Mouse (Mus musculus) urinary bladder, postnatal 25 days (tissue): ENCODE data around the gene Cd300a.

Experiments used
- DNase-seq: peaks from one replicate; pipeline ENCODE4 v3.0.0; 2022; ENCODE audit warnings: low spot score

Cd300a gene

DNA sequence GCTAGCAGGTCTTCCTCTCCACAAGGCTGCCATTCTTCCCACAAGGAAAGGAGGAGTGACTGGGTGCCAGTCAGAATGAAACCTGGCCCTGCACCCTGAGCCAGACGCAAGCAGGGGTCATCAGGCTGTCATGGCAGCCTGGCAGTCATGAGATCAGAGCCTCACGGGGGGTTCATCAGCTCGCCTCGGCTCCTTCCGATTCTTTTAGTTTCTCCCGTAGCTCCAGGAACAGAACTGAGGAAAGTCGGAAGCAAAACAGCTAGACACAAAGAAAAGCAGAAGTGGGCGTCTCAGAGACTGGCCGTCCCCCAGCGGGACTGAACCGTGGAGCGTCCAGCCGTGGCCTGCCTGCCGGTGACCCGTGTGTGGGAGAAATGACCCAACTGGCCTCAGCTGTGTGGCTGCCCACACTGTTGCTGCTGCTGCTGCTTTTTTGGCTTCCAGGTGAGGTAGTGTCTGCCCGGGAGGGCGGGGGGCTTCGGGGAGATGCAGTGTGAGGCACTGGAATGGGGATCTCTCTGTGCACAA, at the start of gene Cd300a:
TSS of gene Cd300a (plus strand) at position 51 of the 528 bp plus-strand sequence.
- no peak for DNase-seq

GRCm38 (mm10) chr11:114843818-114844463, 45.9 kb upstream of the Cd300a start:
- DNase-seq = no peak

DNA sequence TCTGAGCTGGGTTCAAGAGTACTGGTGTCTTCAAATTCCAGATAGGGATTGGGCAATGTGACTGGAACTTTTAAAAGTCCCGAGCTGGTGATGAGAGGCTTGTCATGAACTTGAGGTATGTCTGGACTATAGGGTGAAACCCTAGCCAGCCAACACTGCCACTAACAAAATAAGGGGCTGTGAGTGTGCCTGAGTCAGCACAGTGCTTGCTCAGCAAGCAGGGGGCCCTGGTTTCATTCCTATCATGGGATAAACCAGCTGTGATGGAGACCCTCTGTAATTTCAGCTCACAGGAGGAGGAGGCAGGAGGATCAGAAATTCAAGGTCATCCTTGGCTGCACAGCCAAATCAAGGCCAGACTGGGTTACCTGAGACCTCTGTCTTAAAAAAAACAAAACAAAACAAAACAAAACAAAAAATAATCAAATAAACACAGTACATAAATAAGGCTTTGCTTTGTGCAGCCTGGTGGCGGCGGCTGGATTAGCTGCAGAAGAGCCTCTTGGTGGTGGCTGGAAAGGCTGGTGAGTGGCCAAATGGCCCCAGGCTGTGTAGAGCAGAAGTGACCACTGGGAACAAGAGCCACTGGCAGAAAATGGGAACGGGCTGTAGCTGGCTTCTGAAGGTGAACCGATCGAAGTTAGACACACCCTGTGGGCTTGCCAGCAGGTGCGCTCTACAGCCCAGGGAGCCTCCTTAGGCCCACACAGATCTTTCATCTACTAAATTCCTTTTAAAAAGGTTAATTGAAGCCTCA, 45.2 kb upstream of the Cd300a start:
- DNase-seq = no peak

GRCm38 (mm10) chr11:114846336-114846735, 43.5 kb upstream of the Cd300a start:
- DNase-seq = no peak

GRCm38 (mm10) chr11:114847008-114847407, 42.8 kb upstream of the Cd300a start:
- DNase-seq = no peak

GRCm38 (mm10) chr11:114849572-114849971, 40.3 kb upstream of the Cd300a start:
- no peak for DNase-seq

DNA sequence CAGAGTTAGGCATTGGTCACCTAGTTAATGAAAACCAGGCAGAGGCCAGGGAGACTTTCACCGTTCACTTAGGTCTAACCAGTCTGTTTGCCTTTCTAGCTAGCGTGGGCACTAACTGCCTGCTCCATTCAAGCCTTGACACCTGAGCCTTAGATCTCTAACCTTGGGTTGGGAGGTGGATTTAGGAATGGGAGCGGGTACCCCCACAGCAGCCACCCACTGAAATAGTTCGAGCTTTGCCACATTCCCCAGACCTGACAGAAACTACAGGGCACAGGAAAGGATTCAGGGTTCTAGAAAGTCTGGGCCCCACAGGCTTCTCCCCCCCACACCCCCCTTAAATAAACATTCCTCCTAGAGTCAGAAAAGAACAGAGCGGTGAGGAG, 39.8 kb upstream of the Cd300a start:
- DNase-seq = no peak

DNA sequence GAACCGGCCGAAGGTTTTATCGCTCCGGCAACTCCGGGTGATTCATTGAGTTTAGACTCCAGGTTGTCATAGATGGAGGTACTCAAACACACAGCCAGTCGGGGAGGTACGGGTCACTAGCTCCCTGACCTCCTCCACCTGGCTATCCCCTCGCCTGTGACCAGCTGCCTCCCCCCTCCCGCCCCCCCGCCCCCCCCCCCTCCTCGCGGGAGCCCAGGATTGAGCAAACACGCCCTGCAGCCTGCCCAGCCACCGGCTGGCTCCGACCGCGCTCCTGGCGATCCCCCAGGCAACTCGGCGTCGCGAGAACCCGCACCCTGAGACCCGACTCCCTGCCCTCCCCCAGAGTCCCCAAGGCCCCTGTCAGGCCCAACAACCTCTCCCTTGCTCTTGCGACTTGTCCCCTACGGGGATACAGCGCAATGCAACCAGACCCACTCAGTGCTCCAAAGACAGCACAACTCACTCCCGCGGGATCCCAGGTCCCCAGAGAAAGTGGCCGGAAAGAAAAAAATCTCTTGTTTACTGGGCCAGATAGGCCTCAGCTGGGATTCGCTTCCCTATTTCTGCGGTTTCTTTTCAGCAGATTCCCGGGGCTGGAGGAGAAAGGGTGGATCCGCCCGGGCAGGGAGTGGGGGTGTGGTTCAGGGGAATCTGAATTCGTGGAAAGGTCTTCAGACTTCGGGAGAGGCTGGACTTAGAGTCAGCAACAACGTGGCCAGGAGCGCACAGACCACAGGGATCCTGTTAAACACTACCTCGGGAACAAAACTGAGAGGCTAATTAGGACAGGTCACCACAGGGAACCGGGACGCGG, 39.2 kb upstream of the Cd300a start, which contains the start of gene Gprc5c:
TSS of gene Gprc5c (plus strand) at position 701 of the 817 bp plus-strand sequence.
- no peak for DNase-seq

- no peak for DNase-seq
Measured at GRCm38 (mm10) chr11:114851269-114851607, 38.6 kb upstream of the Cd300a start.

GRCm38 (mm10) chr11:114851608-114852310, 38.1 kb upstream of the Cd300a start:
- DNase-seq = peak; percentile 53

- no peak for DNase-seq
Measured at GRCm38 (mm10) chr11:114852311-114853173, 37.3 kb upstream of the Cd300a start.

DNA sequence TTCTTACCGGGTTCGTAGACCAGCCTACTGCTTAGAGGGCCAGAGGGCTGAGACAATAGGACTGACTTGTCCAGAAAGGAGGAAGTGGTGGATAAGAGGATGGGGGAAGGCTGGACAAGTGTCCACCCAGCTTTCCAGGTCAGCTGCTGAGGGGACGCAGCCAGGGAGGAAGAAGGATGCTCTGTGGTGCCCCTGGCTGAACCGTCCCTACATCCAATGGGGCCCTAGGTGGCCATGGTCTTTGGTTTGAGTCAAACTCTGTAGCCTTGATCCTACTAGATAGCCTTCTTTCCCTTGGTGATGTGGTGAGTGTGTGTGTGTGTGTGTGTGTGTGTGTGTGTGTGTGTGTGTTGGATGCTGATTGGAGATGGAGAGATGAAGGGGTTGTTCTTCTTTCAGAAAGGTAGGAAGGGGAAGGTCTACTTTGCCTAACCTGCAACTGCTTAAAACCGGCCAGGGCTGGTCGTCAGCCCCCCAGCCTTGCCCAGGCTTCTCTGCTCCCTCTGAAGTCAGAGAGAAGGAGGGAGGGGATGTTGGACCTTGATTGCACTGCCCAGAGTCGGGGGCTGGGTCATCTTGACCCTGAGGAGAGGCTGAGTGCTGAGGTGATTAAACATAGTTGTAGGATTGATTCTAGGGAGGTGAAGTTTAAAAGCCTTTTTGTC, 36.5 kb upstream of the Cd300a start:
- no peak for DNase-seq

- no peak for DNase-seq
Measured at GRCm38 (mm10) chr11:114854581-114854980, 35.3 kb upstream of the Cd300a start.

GRCm38 (mm10) chr11:114856125-114856524, 33.7 kb upstream of the Cd300a start:
- DNase-seq = no peak

GRCm38 (mm10) chr11:114858641-114859040, 31.2 kb upstream of the Cd300a start:
- no peak for DNase-seq

GRCm38 (mm10) chr11:114861057-114861456, 28.8 kb upstream of the Cd300a start:
- DNase-seq = no peak

DNA sequence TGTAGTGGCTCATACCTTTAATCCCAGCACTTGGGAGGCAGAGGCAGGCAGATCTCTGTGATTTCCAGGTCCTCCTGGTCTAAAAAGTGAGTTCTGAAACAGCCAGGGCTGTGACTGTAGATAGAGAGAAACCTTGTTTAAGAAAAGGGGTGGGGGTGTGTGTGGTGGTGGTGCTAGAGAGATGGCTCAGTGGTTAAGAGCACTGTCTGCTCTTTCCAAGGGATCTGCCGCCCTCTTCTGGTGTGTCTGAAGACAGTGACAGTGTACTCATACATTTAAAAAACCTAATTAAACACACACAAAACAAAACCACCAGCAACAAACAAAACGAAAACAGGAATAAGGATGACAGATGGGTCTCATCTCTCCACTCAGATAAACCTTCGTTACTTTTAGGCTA, 27.2 kb upstream of the Cd300a start:
- no peak for DNase-seq

- DNase-seq = no peak
Measured at GRCm38 (mm10) chr11:114863918-114864420, 25.9 kb upstream of the Cd300a start.

- DNase-seq = no peak
Measured at GRCm38 (mm10) chr11:114865999-114866398, 23.8 kb upstream of the Cd300a start.
